Mouse (Mus musculus) R1 (cell line): Measurements from ENCODE around the gene Pdia5.
A peak's percentile ranks its signal among the peaks of the same experiment; 100 is the strongest.

Experiments used
- DNase-seq: peaks from one replicate; pipeline ENCODE4 v3.0.0-alpha.2; 2018; ENCODE audit warnings: low read depth, low spot score

Gene Pdia5

GRCm38 (mm10) chr16:35441346-35442025, 49.2 kb downstream of the Pdia5 start:
- no peak for DNase-seq

- DNase-seq, result no peak
Observed at GRCm38 (mm10) chr16:35439046-35439445, 51.6 kb downstream of the Pdia5 start.

- no peak for DNase-seq
Observed at GRCm38 (mm10) chr16:35431608-35432007, 59.1 kb downstream of the Pdia5 start.

- DNase-seq, result no peak
Observed at GRCm38 (mm10) chr16:35424926-35425325, 65.7 kb downstream of the Pdia5 start.

- DNase-seq, result no peak
Observed at GRCm38 (mm10) chr16:35423250-35424139, 67.2 kb downstream of the Pdia5 start.

- DNase-seq, result no peak
Observed at GRCm38 (mm10) chr16:35422705-35423104, 68.0 kb downstream of the Pdia5 start.

GRCm38 (mm10) chr16:35422141-35422540, 68.5 kb downstream of the Pdia5 start:
- peak; percentile 38 for DNase-seq

- DNase-seq, result no peak
Observed at GRCm38 (mm10) chr16:35414616-35415015, 76.1 kb downstream of the Pdia5 start.

GRCm38 (mm10) chr16:35406706-35407105, 84.0 kb downstream of the Pdia5 start:
- DNase-seq, result no peak

- no peak for DNase-seq
Observed at GRCm38 (mm10) chr16:35406166-35406565, 84.5 kb downstream of the Pdia5 start.

- DNase-seq, result no peak
Observed at GRCm38 (mm10) chr16:35405348-35406080, 85.2 kb downstream of the Pdia5 start.

GRCm38 (mm10) chr16:35404864-35405263, 85.8 kb downstream of the Pdia5 start:
- peak; percentile 52 for DNase-seq

GRCm38 (mm10) chr16:35403891-35404290, 86.8 kb downstream of the Pdia5 start:
- no peak for DNase-seq

- no peak for DNase-seq
Observed at GRCm38 (mm10) chr16:35403356-35403755, 87.3 kb downstream of the Pdia5 start.

- no peak for DNase-seq
Observed at GRCm38 (mm10) chr16:35392813-35393212, 97.9 kb downstream of the Pdia5 start.

- no peak for DNase-seq
Observed at GRCm38 (mm10) chr16:35385654-35386053, 105.0 kb downstream of the Pdia5 start.

GRCm38 (mm10) chr16:35380048-35380447, 110.6 kb downstream of the Pdia5 start:
- no peak for DNase-seq

- DNase-seq, result peak; percentile 23
Observed at GRCm38 (mm10) chr16:35379344-35379743, 111.3 kb downstream of the Pdia5 start.

- DNase-seq, result no peak
Observed at GRCm38 (mm10) chr16:35364063-35364428, 126.6 kb downstream of the Pdia5 start.

- DNase-seq, result peak; percentile 96
Observed at GRCm38 (mm10) chr16:35363150-35364062, 127.3 kb downstream of the Pdia5 start, which contains the start of gene Sec22a. TSS of gene Sec22a (minus strand) at chr16:35363918.

- peak; percentile 50 for DNase-seq
Observed at GRCm38 (mm10) chr16:35362221-35362620, 128.5 kb downstream of the Pdia5 start.
